Mouse (Mus musculus) C2C12 (cell line): ENCODE results near the gene Cfap299. TPM values are rescaled to one million over a fixed set of nuclear protein-coding genes. Genes with fewer than 3 reads are reported as not detected.

Experiments used
- H3K27me3 ChIP-seq: one replicate; pipeline ENCODE4 v1.6.1; 2011; ENCODE audit not compliant: control insufficient read depth, insufficient read depth, insufficient read length
- H3K36me3 ChIP-seq: one replicate; pipeline ENCODE4 v1.6.1; 2011; ENCODE audit not compliant: control insufficient read depth, insufficient read depth
- H3K4me3 ChIP-seq: one replicate; pipeline ENCODE4 v1.5.1; 2011; ENCODE audit warnings: mild to moderate bottlenecking, control low read depth; ENCODE audit not compliant: poor library complexity, insufficient read depth, severe bottlenecking
- H3K79me2 ChIP-seq: one replicate; pipeline ENCODE4 v1.6.1; 2011; ENCODE audit not compliant: control insufficient read depth, insufficient read depth
- H3K79me3 ChIP-seq: one replicate; pipeline ENCODE4 v1.6.1; 2011; ENCODE audit warnings: low read depth, control low read depth
- H3ac ChIP-seq: one replicate; pipeline ENCODE3; 2011; ENCODE audit warnings: low read depth; ENCODE audit not compliant: control insufficient read depth, insufficient read length
- CEBPB ChIP-seq: IDR thresholded peaks from one replicate; pipeline ENCODE4 v1.6.1; 2011; ENCODE audit warnings: low read depth, mild to moderate bottlenecking, control low read depth, moderate library complexity
- CTCF ChIP-seq: IDR thresholded peaks from one replicate; pipeline ENCODE4 v1.5.1; 2011; ENCODE audit not compliant: control insufficient read depth, insufficient read depth, insufficient read length
- FOSL1 ChIP-seq: IDR thresholded peaks from one replicate; pipeline ENCODE4 v1.8.0; 2011; ENCODE audit warnings: mild to moderate bottlenecking, low read length; ENCODE audit not compliant: poor library complexity, insufficient read depth, severe bottlenecking
- MAX ChIP-seq: IDR thresholded peaks from one replicate; pipeline ENCODE4 v1.6.1; 2011; ENCODE audit warnings: mild to moderate bottlenecking, control low read depth
- MYOD1 ChIP-seq: IDR thresholded peaks from one replicate; pipeline ENCODE4 v1.6.1; 2011; ENCODE audit warnings: low read depth; ENCODE audit not compliant: control insufficient read depth, insufficient read length
- MYOG ChIP-seq: IDR thresholded peaks from one replicate; pipeline ENCODE4 v1.6.1; 2011; ENCODE audit not compliant: control insufficient read depth, insufficient read length; ENCODE audit errors: extremely low read depth
- USF1 ChIP-seq: IDR thresholded peaks from one replicate; pipeline ENCODE4 v1.6.1; 2011; ENCODE audit warnings: low read depth, mild to moderate bottlenecking, control low read depth, moderate library complexity
- polyA plus RNA-seq: library from polyadenylated mRNA; unstranded; fragments of >200 nt; fragmentation: generic; extraction: Trizol; gene quantifications from one replicate; pipeline ENCODE4 v1.2.1, GENCODE M21; 2012; ENCODE audit warnings: missing spikeins

The Cfap299 gene
- polyA plus RNA-seq, 1 experiment, result 0.09 TPM

GRCm38 (mm10) chr5:98790894-98791607, 461.9 kb downstream of the Cfap299 start:
- Histone ChIP-seq H3K27me3 (peaks cover 22% of the 10 kb centered on the region), H3K4me3 (no peak overlapping the region), H3K79me2 (no peaks in the 10 kb centered on the region), H3K36me3 (no peaks in the 10 kb centered on the region), H3K79me3 (no peaks in the 10 kb centered on the region), H3ac (no peak overlapping the region)
- TF ChIP-seq FOSL1 (no peak), MYOG (no peak), MAX (no peak), CTCF (no peak), USF1 (no peak), MYOD1 (no peak), CEBPB (no peak)

- Histone ChIP-seq H3K79me3 (no peaks in the 10 kb centered on the region), H3K36me3 (no peaks in the 10 kb centered on the region), H3K79me2 (no peaks in the 10 kb centered on the region), H3ac (no peak overlapping the region), H3K27me3 (no peaks in the 10 kb centered on the region), H3K4me3 (no peak overlapping the region)
- no peak for TF ChIP-seq MYOD1
- TF ChIP-seq USF1, result no peak
- TF ChIP-seq MAX, result no peak
- TF ChIP-seq MYOG, result no peak
- TF ChIP-seq FOSL1, result no peak
- no peak for TF ChIP-seq CTCF
- no peak for TF ChIP-seq CEBPB
These were observed 472.4 kb downstream of the Cfap299 start for GRCm38 (mm10) chr5:98801495-98801894.

GRCm38 (mm10) chr5:98804761-98805160, 475.7 kb downstream of the Cfap299 start:
- no peak for TF ChIP-seq CTCF
- Histone ChIP-seq H3K36me3 (no peaks in the 10 kb centered on the region), H3K79me2 (no peaks in the 10 kb centered on the region), H3K4me3 (no peak overlapping the region), H3K27me3 (peaks cover 5% of the 10 kb centered on the region), H3K79me3 (no peaks in the 10 kb centered on the region), H3ac (no peak overlapping the region)

GRCm38 (mm10) chr5:98806492-98806891, 477.4 kb downstream of the Cfap299 start:
- no peaks in the 10 kb centered on the region for H3K79me3 ChIP-seq
- no peaks in the 10 kb centered on the region for H3K79me2 ChIP-seq
- H3K4me3 ChIP-seq, result no peak overlapping the region
- H3K36me3 ChIP-seq, result no peaks in the 10 kb centered on the region
- H3K27me3 ChIP-seq, result peaks cover 5% of the 10 kb centered on the region
- no peak overlapping the region for H3ac ChIP-seq
- no peak for TF ChIP-seq USF1
- no peak for TF ChIP-seq MAX
- no peak for TF ChIP-seq MYOD1
- TF ChIP-seq CTCF, result no peak
- no peak for TF ChIP-seq CEBPB
- TF ChIP-seq MYOG, result no peak
- no peak for TF ChIP-seq FOSL1

- no peak overlapping the region for H3K4me3 ChIP-seq
- H3ac ChIP-seq, result no peak overlapping the region
- no peaks in the 10 kb centered on the region for H3K79me3 ChIP-seq
- H3K27me3 ChIP-seq, result peaks cover 5% of the 10 kb centered on the region
- H3K79me2 ChIP-seq, result no peaks in the 10 kb centered on the region
- TF ChIP-seq MYOG, result no peak
- TF ChIP-seq CEBPB, result no peak
- no peak for TF ChIP-seq FOSL1
- no peaks in the 10 kb centered on the region for H3K36me3 ChIP-seq
These were observed 477.9 kb downstream of the Cfap299 start for GRCm38 (mm10) chr5:98807022-98807421.

- Histone ChIP-seq H3K36me3 (no peaks in the 10 kb centered on the region), H3K79me2 (no peaks in the 10 kb centered on the region), H3ac (no peak overlapping the region), H3K79me3 (no peaks in the 10 kb centered on the region), H3K4me3 (no peak overlapping the region), H3K27me3 (peaks cover 5% of the 10 kb centered on the region)
- TF ChIP-seq MYOG, result no peak
These were observed 478.8 kb downstream of the Cfap299 start for GRCm38 (mm10) chr5:98807953-98808352.
